14 mouse cellular contexts compared by ENCODE assay signal in genomic region chr16:62982558-62982957, GRCm38 (mm10).
"Had no signal": no experiment of that assay in that cellular context is flagged by ENCODE, and none has a peak within 500 bp of the region (broad histone marks: within the 10 kb centered on the region; RNA-seq: fewer than 3 reads in every experiment).

No protein-coding gene starts in this region.

- H3K4me1 ChIP-seq: limb, embryonic 13.5 days; megakaryocyte, embryonic 14.5 days; midbrain, embryonic 12.5 days; neural tube, embryonic 13.5 days had no signal

- H3K9ac ChIP-seq: limb, embryonic 13.5 days; liver, embryonic 14.5 days; midbrain, embryonic 12.5 days; neural tube, embryonic 13.5 days had no signal

- H3K27ac ChIP-seq: kidney, postnatal 0 days; layer of hippocampus, adult 2 months; limb, embryonic 13.5 days; liver, embryonic 14.5 days; macrophage; midbrain, embryonic 12.5 days; neural tube, embryonic 13.5 days had no signal

- H3K36me3 ChIP-seq: limb, embryonic 13.5 days; midbrain, embryonic 12.5 days; neural tube, embryonic 13.5 days had no signal

- DNase-seq: kidney, adult 8-10 months; lung, adult 2 months; lung, postnatal 10 days; right cerebral cortex, postnatal 14 days; thymus, postnatal 4 days had no signal

- ATAC-seq: midbrain, embryonic 16.5 days had no signal

- H3K4me3 ChIP-seq: layer of hippocampus, adult 2 months; limb, embryonic 13.5 days; megakaryocyte, embryonic 14.5 days; midbrain, embryonic 12.5 days; neural tube, embryonic 13.5 days had no signal

- H3K4me2 ChIP-seq: limb, embryonic 13.5 days; midbrain, embryonic 12.5 days; neural tube, embryonic 13.5 days had no signal

- H3K9me3 ChIP-seq: limb, embryonic 13.5 days; megakaryocyte, embryonic 14.5 days; midbrain, embryonic 12.5 days; neural tube, embryonic 13.5 days had no signal

- H3K27me3 ChIP-seq: limb, embryonic 13.5 days; megakaryocyte, embryonic 14.5 days; midbrain, embryonic 12.5 days; neural tube, embryonic 13.5 days had no signal
